Mouse (Mus musculus): ENCODE results near the gene Upf3b. TPM values are rescaled to one million over a fixed set of nuclear protein-coding genes. Genes with fewer than 3 reads are reported as not detected.

The Upf3b gene
- polyA plus RNA-seq, 1 experiment from 2014 or later: 14.2 TPM

GRCm38 (mm10) chrX:37117085-37117484, 7.0 kb upstream of the Upf3b start:
- no peaks in the 10 kb centered on the region for H3K27me3 ChIP-seq (replicated peaks; ENCODE audit: control insufficient read depth, insufficient read depth, low read length)
- no peak overlapping the region for H3K4me3 ChIP-seq (ENCODE audit: low read length)
- H3K36me3 ChIP-seq (ENCODE audit: control insufficient read depth, insufficient read depth, low read length): no peaks in the 10 kb centered on the region
- H3K9ac ChIP-seq (ENCODE audit: low read depth, low read length): no peak overlapping the region
- no peak for ATAC-seq
- WGBS: 40% methylated on average over 2 of the region's 5 CpGs
- no peaks in the 10 kb centered on the region for H3K4me1 ChIP-seq (ENCODE audit: control insufficient read depth, insufficient read depth, low read length)
- no peaks in the 10 kb centered on the region for H3K9me3 ChIP-seq (ENCODE audit: control insufficient read depth, low read length)
- no peak overlapping the region for H3K27ac ChIP-seq (ENCODE audit: low read length)
- no peak overlapping the region for H3K4me2 ChIP-seq (ENCODE audit: low read depth, low read length)

GRCm38 (mm10) chrX:37110881-37111193, 715 bp upstream of the Upf3b start:
- H3K27ac ChIP-seq (ENCODE audit: low read length): no peak overlapping the region
- WGBS: 71% methylated on average over 4 of the region's 4 CpGs
- no peaks in the 10 kb centered on the region for H3K27me3 ChIP-seq (replicated peaks; ENCODE audit: control insufficient read depth, insufficient read depth, low read length)
- H3K9me3 ChIP-seq (ENCODE audit: control insufficient read depth, low read length): no peaks in the 10 kb centered on the region
- no peak overlapping the region for H3K9ac ChIP-seq (ENCODE audit: low read depth, low read length)
- no peak overlapping the region for H3K4me3 ChIP-seq (ENCODE audit: low read length)
- H3K4me1 ChIP-seq (ENCODE audit: control insufficient read depth, insufficient read depth, low read length): no peaks in the 10 kb centered on the region
- no peak overlapping the region for H3K4me2 ChIP-seq (ENCODE audit: low read depth, low read length)
- no peak for ATAC-seq
- H3K36me3 ChIP-seq (ENCODE audit: control insufficient read depth, insufficient read depth, low read length): no peaks in the 10 kb centered on the region

GRCm38 (mm10) chrX:37109526-37110192, 463 bp downstream of the Upf3b start:
- ATAC-seq: peak; percentile 89
- Histone ChIP-seq H3K27ac (ENCODE audit: low read length) (peak overlapping the region; percentile 84), H3K4me1 (ENCODE audit: control insufficient read depth, insufficient read depth, low read length) (no peaks in the 10 kb centered on the region), H3K4me3 (ENCODE audit: low read length) (peak overlapping the region; percentile 58), H3K9me3 (ENCODE audit: control insufficient read depth, low read length) (no peaks in the 10 kb centered on the region), H3K4me2 (ENCODE audit: low read depth, low read length) (peak overlapping the region; percentile 43), H3K36me3 (ENCODE audit: control insufficient read depth, insufficient read depth, low read length) (no peaks in the 10 kb centered on the region), H3K27me3 (replicated peaks; ENCODE audit: control insufficient read depth, insufficient read depth, low read length) (no peaks in the 10 kb centered on the region), H3K9ac (ENCODE audit: low read depth, low read length) (peak overlapping the region; percentile 76)
- WGBS: 18% methylated on average over 27 of the region's 27 CpGs

DNA sequence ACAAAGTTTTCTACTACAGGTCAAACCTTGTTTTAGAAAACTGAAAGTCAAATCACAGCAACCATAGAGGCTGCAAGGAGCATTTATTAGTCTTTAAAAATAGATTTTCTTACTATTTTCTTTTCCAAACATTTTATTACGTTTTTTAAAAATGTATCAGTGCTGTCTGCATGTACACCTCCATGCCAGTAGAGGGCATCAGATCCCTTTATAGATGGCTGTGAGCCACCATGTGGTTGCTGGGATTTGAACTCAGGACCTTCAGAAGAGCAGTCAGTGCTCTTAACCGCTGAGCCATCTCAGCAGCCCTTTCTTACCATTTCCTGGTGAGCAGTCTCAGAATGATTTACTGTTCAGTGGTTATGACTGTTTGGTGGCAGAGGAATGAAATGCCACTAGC, 6.3 kb downstream of the Upf3b start:
- no peaks in the 10 kb centered on the region for H3K36me3 ChIP-seq (ENCODE audit: control insufficient read depth, insufficient read depth, low read length)
- 76% methylated on average over 2 of the region's 2 CpGs for WGBS
- H3K27ac ChIP-seq (ENCODE audit: low read length): no peak overlapping the region
- H3K9me3 ChIP-seq (ENCODE audit: control insufficient read depth, low read length): no peaks in the 10 kb centered on the region
- no peak overlapping the region for H3K4me3 ChIP-seq (ENCODE audit: low read length)
- no peaks in the 10 kb centered on the region for H3K4me1 ChIP-seq (ENCODE audit: control insufficient read depth, insufficient read depth, low read length)
- H3K9ac ChIP-seq (ENCODE audit: low read depth, low read length): no peak overlapping the region
- ATAC-seq: no peak
- no peaks in the 10 kb centered on the region for H3K27me3 ChIP-seq (replicated peaks; ENCODE audit: control insufficient read depth, insufficient read depth, low read length)
- H3K4me2 ChIP-seq (ENCODE audit: low read depth, low read length): no peak overlapping the region

DNA sequence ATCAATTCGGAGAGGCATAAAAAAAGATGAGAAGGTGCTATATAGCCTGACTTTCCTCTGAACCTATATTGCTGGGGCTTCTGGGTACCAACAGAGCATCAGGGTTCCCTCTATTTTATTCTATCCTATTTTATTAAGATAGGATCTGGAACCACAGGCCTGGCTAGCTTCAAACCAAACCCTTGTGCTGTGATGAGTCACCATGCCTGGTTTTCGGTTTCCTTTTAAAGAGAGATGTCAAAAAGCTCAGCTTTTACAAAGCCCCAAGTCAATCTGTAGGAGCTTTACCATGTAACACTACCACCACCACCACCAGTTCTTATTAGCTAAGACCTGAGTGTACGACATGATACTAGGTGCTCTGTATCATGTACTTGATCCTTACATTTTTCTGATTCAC, 11.4 kb downstream of the Upf3b start:
- H3K27ac ChIP-seq (ENCODE audit: low read length): no peak overlapping the region
- H3K4me2 ChIP-seq (ENCODE audit: low read depth, low read length): no peak overlapping the region
- ATAC-seq: no peak
- no peaks in the 10 kb centered on the region for H3K36me3 ChIP-seq (ENCODE audit: control insufficient read depth, insufficient read depth, low read length)
- H3K9ac ChIP-seq (ENCODE audit: low read depth, low read length): no peak overlapping the region
- no peaks in the 10 kb centered on the region for H3K9me3 ChIP-seq (ENCODE audit: control insufficient read depth, low read length)
- 94% methylated on average over 3 of the region's 3 CpGs for WGBS
- H3K4me3 ChIP-seq (ENCODE audit: low read length): no peak overlapping the region
- H3K27me3 ChIP-seq (replicated peaks; ENCODE audit: control insufficient read depth, insufficient read depth, low read length): no peaks in the 10 kb centered on the region
- H3K4me1 ChIP-seq (ENCODE audit: control insufficient read depth, insufficient read depth, low read length): no peaks in the 10 kb centered on the region

GRCm38 (mm10) chrX:37095106-37095768, 14.9 kb downstream of the Upf3b start:
- Histone ChIP-seq H3K27ac (ENCODE audit: low read length) (no peak overlapping the region), H3K36me3 (ENCODE audit: control insufficient read depth, insufficient read depth, low read length) (no peaks in the 10 kb centered on the region), H3K4me3 (ENCODE audit: low read length) (no peak overlapping the region), H3K4me2 (ENCODE audit: low read depth, low read length) (no peak overlapping the region), H3K4me1 (ENCODE audit: control insufficient read depth, insufficient read depth, low read length) (no peaks in the 10 kb centered on the region), H3K9ac (ENCODE audit: low read depth, low read length) (no peak overlapping the region), H3K9me3 (ENCODE audit: control insufficient read depth, low read length) (no peaks in the 10 kb centered on the region), H3K27me3 (replicated peaks; ENCODE audit: control insufficient read depth, insufficient read depth, low read length) (no peaks in the 10 kb centered on the region)
- 91% methylated on average over 11 of the region's 11 CpGs for WGBS
- no peak for ATAC-seq

GRCm38 (mm10) chrX:37091457-37091856, 18.7 kb downstream of the Upf3b start:
- H3K27ac ChIP-seq (ENCODE audit: low read length): no peak overlapping the region
- WGBS: 66% methylated on average over 3 of the region's 3 CpGs
- H3K9me3 ChIP-seq (ENCODE audit: control insufficient read depth, low read length): no peaks in the 10 kb centered on the region
- no peak overlapping the region for H3K4me3 ChIP-seq (ENCODE audit: low read length)
- no peak for ATAC-seq
- H3K4me1 ChIP-seq (ENCODE audit: control insufficient read depth, insufficient read depth, low read length): no peaks in the 10 kb centered on the region
- H3K27me3 ChIP-seq (replicated peaks; ENCODE audit: control insufficient read depth, insufficient read depth, low read length): no peaks in the 10 kb centered on the region
- no peak overlapping the region for H3K4me2 ChIP-seq (ENCODE audit: low read depth, low read length)
- no peak overlapping the region for H3K9ac ChIP-seq (ENCODE audit: low read depth, low read length)
- H3K36me3 ChIP-seq (ENCODE audit: control insufficient read depth, insufficient read depth, low read length): no peaks in the 10 kb centered on the region

- Histone ChIP-seq H3K9ac (ENCODE audit: low read depth, low read length) (no peak overlapping the region), H3K27me3 (replicated peaks; ENCODE audit: control insufficient read depth, insufficient read depth, low read length) (no peaks in the 10 kb centered on the region), H3K4me1 (ENCODE audit: control insufficient read depth, insufficient read depth, low read length) (no peaks in the 10 kb centered on the region), H3K27ac (ENCODE audit: low read length) (no peak overlapping the region), H3K4me3 (ENCODE audit: low read length) (no peak overlapping the region), H3K36me3 (ENCODE audit: control insufficient read depth, insufficient read depth, low read length) (no peaks in the 10 kb centered on the region), H3K4me2 (ENCODE audit: low read depth, low read length) (no peak overlapping the region), H3K9me3 (ENCODE audit: control insufficient read depth, low read length) (no peaks in the 10 kb centered on the region)
- 90% methylated on average over 1 of the region's 1 CpGs for WGBS
- ATAC-seq: no peak
Measured at GRCm38 (mm10) chrX:37088778-37089177, 21.3 kb downstream of the Upf3b start.

GRCm38 (mm10) chrX:37085665-37086064, 24.5 kb downstream of the Upf3b start:
- ATAC-seq: no peak; the same call in 1 of the 2 replicates
- peak overlapping the region; percentile 91 for H3K27ac ChIP-seq (ENCODE audit: low read length)
- peak overlapping the region; percentile 35 for H3K4me2 ChIP-seq (ENCODE audit: low read depth, low read length)
- H3K4me1 ChIP-seq (ENCODE audit: control insufficient read depth, insufficient read depth, low read length): no peaks in the 10 kb centered on the region
- H3K4me3 ChIP-seq (ENCODE audit: low read length): peak overlapping the region; percentile 56
- WGBS: 19% methylated on average over 9 of the region's 9 CpGs
- no peaks in the 10 kb centered on the region for H3K27me3 ChIP-seq (replicated peaks; ENCODE audit: control insufficient read depth, insufficient read depth, low read length)
- no peaks in the 10 kb centered on the region for H3K36me3 ChIP-seq (ENCODE audit: control insufficient read depth, insufficient read depth, low read length)
- no peaks in the 10 kb centered on the region for H3K9me3 ChIP-seq (ENCODE audit: control insufficient read depth, low read length)
- peak overlapping the region; percentile 60 for H3K9ac ChIP-seq (ENCODE audit: low read depth, low read length)

All from intestine, embryonic 16.5 days (tissue).